Mouse (Mus musculus) intestine, embryonic 15.5 days (tissue): ENCODE results near the gene Ankrd37. TPM values are rescaled to one million over a fixed set of nuclear protein-coding genes. Genes with fewer than 3 reads are reported as not detected.

Source experiments
- ATAC-seq: fragments of 200-750 bp; cut with Nextera tagmentation; 2 replicates; pipeline ENCODE4 v1.8.0; 2017; ENCODE audit warnings: moderate TSS enrichment, moderate library complexity
- H3K27ac ChIP-seq: fragments of 300-500 bp; sonication (generic); 2 replicates; pipeline ENCODE4 v1.5.1; 2015; ENCODE audit warnings: mild to moderate bottlenecking, inconsistent platforms
- H3K27me3 ChIP-seq: fragments of 300-500 bp; sonication (generic); replicated peaks from 2 replicates; pipeline ENCODE4 v1.6.1; 2015; ENCODE audit warnings: inconsistent platforms
- H3K36me3 ChIP-seq: fragments of 300-500 bp; sonication (generic); 2 replicates; pipeline ENCODE4 v1.6.1; 2015; ENCODE audit warnings: inconsistent platforms
- H3K4me1 ChIP-seq: fragments of 300-500 bp; sonication (generic); replicated peaks from 2 replicates; pipeline ENCODE4 v1.6.1; 2015; ENCODE audit warnings: inconsistent platforms
- H3K4me2 ChIP-seq: fragments of 300-500 bp; sonication (generic); replicated peaks from 2 replicates; pipeline ENCODE4 v1.6.1; 2015; ENCODE audit warnings: mild to moderate bottlenecking, inconsistent platforms
- H3K4me3 ChIP-seq: fragments of 300-500 bp; sonication (generic); replicated peaks from 2 replicates; pipeline ENCODE4 v1.5.1; 2015; ENCODE audit warnings: inconsistent platforms
- H3K9ac ChIP-seq: fragments of 300-500 bp; sonication (generic); 2 replicates; pipeline ENCODE4 v1.6.1; 2015; ENCODE audit warnings: inconsistent platforms
- H3K9me3 ChIP-seq: fragments of 300-500 bp; sonication (generic); 2 replicates; pipeline ENCODE4 v1.6.1; 2016; ENCODE audit warnings: inconsistent platforms
- WGBS: fragments of 180-500 bp; shearing (Covaris S2); methylation state at CpG from one replicate; pipeline ENCODE4 v1.1.7; 2015; 5-methylcytosine and 5-hydroxymethylcytosine counted together
- polyA plus RNA-seq: library from polyadenylated mRNA; unstranded; fragments of >200 nt; fragmentation: Nextera tagmentation; extraction: Ambion mirVana; gene quantifications from 2 replicates; pipeline ENCODE4 v1.2.1, GENCODE M21; 2015

The Ankrd37 gene
- polyA plus RNA-seq, 1 experiment from 2014 or later, result 42.0 TPM

GRCm38 (mm10) chr8:45950622-45951021 is 54.9 kb downstream of the Ankrd37 start:
- H3K27ac ChIP-seq, result no peak overlapping the region
- 57% methylated on average over 2 of the region's 2 CpGs for WGBS
- H3K36me3 ChIP-seq, result no peaks in the 10 kb centered on the region
- H3K27me3 ChIP-seq, result no peaks in the 10 kb centered on the region
- H3K9me3 ChIP-seq, result no peaks in the 10 kb centered on the region
- H3K4me2 ChIP-seq, result no peak overlapping the region
- H3K4me1 ChIP-seq, result no peaks in the 10 kb centered on the region
- no peak overlapping the region for H3K9ac ChIP-seq
- no peak overlapping the region for H3K4me3 ChIP-seq
- ATAC-seq, result no peak

Other genes starting within 250 kb of the Ankrd37 start
- gene Pdlim3, start 120.2 kb downstream of the Ankrd37 start, polyA plus RNA-seq, result 80.7 and 80.9 TPM in 2 replicates
- gene Ccdc110, start 71.1 kb downstream of the Ankrd37 start, polyA plus RNA-seq, result not detected in 2 replicates
- 2.7 and 2.9 TPM in 2 replicates for gene 1700029J07Rik, start 30.5 kb downstream of the Ankrd37 start, polyA plus RNA-seq
- 87.1 and 88.5 TPM in 2 replicates for gene Ufsp2, start 30.2 kb downstream of the Ankrd37 start, polyA plus RNA-seq
- gene Lrp2bp, start 6.4 kb downstream of the Ankrd37 start, polyA plus RNA-seq, result 0.53 and 0.54 TPM in 2 replicates
- 19.7 and 26.9 TPM in 2 replicates for gene Cfap97, start 146.1 kb upstream of the Ankrd37 start, polyA plus RNA-seq
- gene Snx25, start 146.5 kb upstream of the Ankrd37 start, polyA plus RNA-seq, result 7.2 and 7.6 TPM in 2 replicates
- 396 and 421 TPM in 2 replicates for gene Slc25a4, start 205.6 kb upstream of the Ankrd37 start, polyA plus RNA-seq